Mouse (Mus musculus) myocyte (in vitro differentiated cells): Measurements from ENCODE around the gene Gm26938. TPM values are rescaled to one million over a fixed set of nuclear protein-coding genes. Genes with fewer than 3 reads are reported as not detected.
A peak's percentile ranks its signal among the peaks of the same experiment; 100 is the strongest.

ENCODE experiments used
- H3K27me3 ChIP-seq: one replicate; pipeline ENCODE4 v1.6.1; 2011; ENCODE audit not compliant: control insufficient read depth, insufficient read depth, insufficient read length
- H3K36me3 ChIP-seq: one replicate; pipeline ENCODE4 v1.6.1; 2011; ENCODE audit not compliant: control insufficient read depth, insufficient read depth
- H3K4me2 ChIP-seq: one replicate; pipeline ENCODE4 v1.6.1; 2011; ENCODE audit warnings: low read depth, control low read depth
- H3K4me3 ChIP-seq: one replicate; pipeline ENCODE4 v1.5.1; 2011; ENCODE audit warnings: mild to moderate bottlenecking, control low read depth, moderate library complexity
- H3K79me2 ChIP-seq: one replicate; pipeline ENCODE4 v1.6.1; 2011; ENCODE audit not compliant: control insufficient read depth, insufficient read depth
- H3ac ChIP-seq: one replicate; pipeline ENCODE4 v1.6.1; 2011; ENCODE audit not compliant: control insufficient read depth, insufficient read length
- CEBPB ChIP-seq: IDR thresholded peaks from 2 replicates; pipeline ENCODE4 v1.6.1; 2011; ENCODE audit warnings: mild to moderate bottlenecking, moderate library complexity; ENCODE audit not compliant: poor library complexity, insufficient read depth, severe bottlenecking
- E2F4 ChIP-seq: IDR thresholded peaks from one replicate; pipeline ENCODE4 v1.6.1; 2011; ENCODE audit warnings: mild to moderate bottlenecking, control low read depth, moderate library complexity; ENCODE audit not compliant: insufficient read depth
- MAX ChIP-seq: IDR thresholded peaks from one replicate; pipeline ENCODE4 v1.6.1; 2011; ENCODE audit warnings: low read depth, mild to moderate bottlenecking, control low read depth
- MYOD1 ChIP-seq, 3 experiments: IDR thresholded peaks; one replicate each; pipeline ENCODE4 v1.6.1; 2011; ENCODE audit warnings: control low read depth in 2 of 3, low read depth in 2 of 3, mild to moderate bottlenecking in 2 of 3, moderate library complexity in 1 of 3; ENCODE audit not compliant: insufficient read length in 2 of 3, control insufficient read depth in 1 of 3
- MYOG ChIP-seq, 3 experiments: IDR thresholded peaks; one replicate each; pipeline ENCODE4 v1.6.1; 2011; ENCODE audit warnings: control low read depth in 2 of 3, low read depth in 2 of 3, mild to moderate bottlenecking in 2 of 3; ENCODE audit not compliant: insufficient read length in 2 of 3, control insufficient read depth in 1 of 3, insufficient read depth in 1 of 3
- POLR2A ChIP-seq: IDR thresholded peaks from one replicate; pipeline ENCODE4 v1.6.1; 2011; ENCODE audit warnings: low read depth, mild to moderate bottlenecking, control low read depth, moderate library complexity; ENCODE audit not compliant: insufficient read length
- POLR2AphosphoS2 ChIP-seq: IDR thresholded peaks from one replicate; pipeline ENCODE4 v1.6.1; 2011; ENCODE audit warnings: low read depth, control low read depth; ENCODE audit not compliant: insufficient read length
- REST ChIP-seq: IDR thresholded peaks from one replicate; pipeline ENCODE4 v1.6.1; 2011; ENCODE audit warnings: mild to moderate bottlenecking, control low read depth, moderate library complexity; ENCODE audit not compliant: insufficient read depth, insufficient read length
- SRF ChIP-seq: IDR thresholded peaks from one replicate; pipeline ENCODE4 v1.6.1; 2011; ENCODE audit warnings: low read depth; ENCODE audit not compliant: control insufficient read depth, insufficient read length
- TCF12 ChIP-seq: IDR thresholded peaks from one replicate; pipeline ENCODE4 v1.6.1; 2011; ENCODE audit warnings: mild to moderate bottlenecking, control low read depth; ENCODE audit not compliant: poor library complexity, insufficient read depth, severe bottlenecking
- TCF3 ChIP-seq: IDR thresholded peaks from one replicate; pipeline ENCODE4 v1.6.1; 2011; ENCODE audit warnings: low read depth, control low read depth; ENCODE audit not compliant: insufficient read length
- USF1 ChIP-seq: IDR thresholded peaks from one replicate; pipeline ENCODE4 v1.6.1; 2011; ENCODE audit warnings: low read depth, mild to moderate bottlenecking, control low read depth, moderate library complexity
- polyA plus RNA-seq: library from polyadenylated mRNA; unstranded; fragments of >200 nt; fragmentation: generic; extraction: Trizol; gene quantifications from one replicate; pipeline ENCODE4 v1.2.1, GENCODE M21; 2012; ENCODE audit warnings: missing spikeins

Gm26938 gene
- polyA plus RNA-seq, 1 experiment = not detected

DNA sequence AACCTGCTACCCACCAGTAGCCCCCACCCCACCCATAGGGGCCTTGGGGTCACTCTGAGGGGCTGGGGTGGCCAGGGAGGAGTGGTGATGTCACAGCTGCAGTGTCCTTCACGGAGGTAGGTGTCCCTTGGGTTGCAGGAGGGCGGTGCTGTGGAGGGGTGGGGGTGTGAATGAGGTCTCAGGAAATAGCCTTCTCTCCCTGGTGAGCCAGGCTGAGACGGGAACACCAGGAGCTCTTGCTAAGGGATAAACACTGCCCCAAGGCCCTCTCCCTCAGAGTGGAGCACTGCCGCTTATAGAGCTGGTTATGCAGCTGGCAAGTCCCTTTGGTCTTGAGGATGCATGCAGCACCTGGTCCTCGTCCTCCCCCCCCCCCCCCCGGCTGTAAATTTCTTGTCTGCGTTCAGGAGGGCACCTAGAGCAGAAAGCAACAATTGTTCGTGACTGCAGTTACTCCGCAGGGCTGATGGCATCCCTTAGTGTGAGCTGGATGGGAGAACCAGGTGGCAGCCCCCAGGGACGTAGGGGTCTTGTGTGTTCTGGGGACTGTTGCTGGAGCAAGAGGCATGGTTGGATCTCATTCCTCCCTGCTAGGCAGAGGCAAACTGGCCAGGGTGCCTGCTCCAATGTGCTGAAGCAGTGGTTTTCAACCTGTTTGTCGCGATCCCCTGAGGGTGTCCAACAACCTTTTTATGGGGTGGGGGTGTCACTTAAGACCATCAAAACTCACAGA, 27.9 kb downstream of the Gm26938 start:
- Histone ChIP-seq H3K27me3 (no peaks in the 10 kb centered on the region), H3K79me2 (peaks cover 30% of the 10 kb centered on the region), H3K36me3 (peaks cover 5% of the 10 kb centered on the region), H3K4me3 (no peak overlapping the region), H3ac (no peak overlapping the region), H3K4me2 (peak overlapping the region; percentile 92)
- TF ChIP-seq POLR2A (no peak), USF1 (no peak), SRF (no peak), MYOG (IDR thresholded peaks at IDR 0.05; ENCODE audit: control insufficient read depth in 1 of 3, insufficient read depth in 1 of 3, insufficient read length in 2 of 3, low read depth in 2 of 3) (no peak), TCF12 (no peak), POLR2AphosphoS2 (no peak), MAX (no peak), CEBPB (no peak), E2F4 (no peak), MYOD1 (IDR thresholded peaks at IDR 0.05; ENCODE audit: control insufficient read depth in 1 of 3, insufficient read length in 2 of 3, low read depth in 2 of 3) (no peak), TCF3 (no peak), REST (no peak)

- no peak overlapping the region for H3ac ChIP-seq
- H3K4me3 ChIP-seq = peak overlapping the region; percentile 4
- H3K27me3 ChIP-seq = no peaks in the 10 kb centered on the region
- H3K36me3 ChIP-seq = peaks cover 5% of the 10 kb centered on the region
- H3K79me2 ChIP-seq = peaks cover 37% of the 10 kb centered on the region
- TF ChIP-seq TCF3 = no peak
- TF ChIP-seq REST = no peak
- TF ChIP-seq MAX = no peak
- no peak for TF ChIP-seq SRF
- no peak for TF ChIP-seq USF1
- H3K4me2 ChIP-seq = peak overlapping the region; percentile 92
Observed at GRCm38 (mm10) chr5:139797473-139798167, 28.6 kb downstream of the Gm26938 start.

DNA sequence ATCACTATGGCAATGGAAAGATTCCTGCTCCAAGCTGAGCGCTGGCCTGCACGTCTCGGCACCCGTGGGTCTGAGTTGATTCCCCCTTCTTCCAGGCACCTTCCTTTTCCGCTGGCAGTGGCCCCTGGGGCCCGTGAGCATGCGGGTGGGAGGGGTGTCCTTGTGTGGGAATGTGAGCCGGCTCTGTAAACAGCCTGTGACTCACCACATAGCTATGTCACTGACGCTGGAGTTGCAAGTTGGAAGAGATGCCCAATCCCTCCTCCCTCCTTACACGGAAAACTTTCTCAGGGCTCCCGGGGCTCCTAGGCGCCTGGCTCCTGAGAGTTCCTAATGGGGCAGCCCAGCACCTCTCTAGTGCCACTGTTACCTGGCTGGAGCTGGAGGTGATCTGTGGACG, 29.3 kb downstream of the Gm26938 start:
- no peak overlapping the region for H3ac ChIP-seq
- peak overlapping the region; percentile 4 for H3K4me3 ChIP-seq
- no peak for TF ChIP-seq USF1
- TF ChIP-seq MYOG (IDR thresholded peaks at IDR 0.05; ENCODE audit: control insufficient read depth in 1 of 3, insufficient read depth in 1 of 3, insufficient read length in 2 of 3, low read depth in 2 of 3) = peak in 1 of 3 experiments; percentile 27
- no peaks in the 10 kb centered on the region for H3K27me3 ChIP-seq
- peak overlapping the region; percentile 92 for H3K4me2 ChIP-seq
- H3K79me2 ChIP-seq = peaks cover 44% of the 10 kb centered on the region
- peaks cover 5% of the 10 kb centered on the region for H3K36me3 ChIP-seq

GRCm38 (mm10) chr5:139796001-139796620, 30.1 kb downstream of the Gm26938 start:
- no peak overlapping the region for H3ac ChIP-seq
- H3K27me3 ChIP-seq = no peaks in the 10 kb centered on the region
- peak overlapping the region; percentile 100 for H3K4me2 ChIP-seq
- TF ChIP-seq REST (no peak), TCF3 (no peak), MYOG (IDR thresholded peaks at IDR 0.05; ENCODE audit: control insufficient read depth in 1 of 3, insufficient read depth in 1 of 3, insufficient read length in 2 of 3, low read depth in 2 of 3) (no peak), POLR2AphosphoS2 (no peak), MYOD1 (IDR thresholded peaks at IDR 0.05; ENCODE audit: control insufficient read depth in 1 of 3, insufficient read length in 2 of 3, low read depth in 2 of 3) (no peak), TCF12 (no peak), CEBPB (no peak), SRF (no peak), POLR2A (no peak)
- peaks cover 5% of the 10 kb centered on the region for H3K36me3 ChIP-seq
- peaks cover 46% of the 10 kb centered on the region for H3K79me2 ChIP-seq
- peak overlapping the region; percentile 83 for H3K4me3 ChIP-seq

DNA sequence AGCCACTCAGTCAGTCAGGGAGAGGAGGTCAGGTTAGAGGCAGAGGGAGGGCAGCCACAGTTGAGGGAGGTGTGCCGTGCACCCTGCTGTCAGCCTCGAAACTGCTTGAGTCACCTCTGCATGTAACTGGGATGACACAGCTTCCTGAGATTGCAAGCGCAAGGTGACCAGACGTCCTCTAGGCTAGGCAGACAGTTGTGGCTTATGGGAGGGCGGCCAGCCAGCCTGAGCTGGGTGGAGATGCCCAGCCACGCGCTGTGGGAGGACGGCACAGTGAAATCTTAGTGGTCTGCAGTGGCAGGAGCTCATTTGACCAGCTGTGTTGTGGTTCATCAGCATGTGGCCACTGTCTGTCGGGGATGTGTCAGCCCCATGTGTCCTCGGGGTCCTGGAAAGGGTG, 31.3 kb downstream of the Gm26938 start:
- peak overlapping the region; percentile 83 for H3K4me3 ChIP-seq

More for the DNA sequence above, 31.3 kb downstream of the Gm26938 start:
- no peaks in the 10 kb centered on the region for H3K27me3 ChIP-seq
- TF ChIP-seq REST = no peak
- peak in 2 of 3 experiments; percentile 75 to 95 for TF ChIP-seq MYOG (IDR thresholded peaks at IDR 0.05; ENCODE audit: control insufficient read depth in 1 of 3, insufficient read depth in 1 of 3, insufficient read length in 2 of 3, low read depth in 2 of 3)
- no peak for TF ChIP-seq POLR2A
- peak; percentile 57 for TF ChIP-seq MAX
- no peak for TF ChIP-seq POLR2AphosphoS2
- no peak for TF ChIP-seq SRF
- peak in 2 of 3 experiments; percentile 80 to 91 for TF ChIP-seq MYOD1 (IDR thresholded peaks at IDR 0.05; ENCODE audit: control insufficient read depth in 1 of 3, insufficient read length in 2 of 3, low read depth in 2 of 3)
- TF ChIP-seq CEBPB = peak; percentile 10; the same call in 1 of the 2 replicates
- TF ChIP-seq E2F4 = no peak
- peak; percentile 67 for TF ChIP-seq TCF3
- no peak for TF ChIP-seq USF1
- TF ChIP-seq TCF12 = peak; percentile 21
- H3K36me3 ChIP-seq = peaks cover 5% of the 10 kb centered on the region
- peaks cover 46% of the 10 kb centered on the region for H3K79me2 ChIP-seq
- no peak overlapping the region for H3ac ChIP-seq
- H3K4me2 ChIP-seq = peak overlapping the region; percentile 100
